Mouse (Mus musculus): ENCODE results near the gene Pigt. TPM values are rescaled to one million over a fixed set of nuclear protein-coding genes. Genes with fewer than 3 reads are reported as not detected.
A peak's percentile ranks its signal among the peaks of the same experiment; 100 is the strongest.

The Pigt gene
- 24.9 and 32.7 TPM in 2 replicates for polyA plus RNA-seq (2016; fragmentation: Nextera tagmentation; extraction: Ambion mirVana)

GRCm38 (mm10) chr2:164496847-164497690, at the start of gene Pigt:
Pigt (plus strand) TSS chr2:164497520.
- Histone ChIP-seq H3K27ac (0 out of 2 replicates have a peak within 1 kb of the TSS, but pooled peaks have one; percentile 62), H3K27me3 (no peaks in the 10 kb centered on the region)
- WGBS: 5% methylated on average over 43 of the region's 43 CpGs

GRCm38 (mm10) chr2:164448140-164448539, 49.2 kb upstream of the Pigt start:
- Histone ChIP-seq H3K4me2 (no peak overlapping the region), H3K9me3 (no peaks in the 10 kb centered on the region), H3K9ac (replicated peaks) (no peak overlapping the region), H3K27me3 (peaks cover 3% of the 10 kb centered on the region; the same call in 1 of the 2 replicates), H3K27ac (no peak overlapping the region), H3K36me3 (no peaks in the 10 kb centered on the region), H3K4me1 (replicated peaks) (peaks cover 27% of the 10 kb centered on the region), H3K4me3 (replicated peaks) (no peak overlapping the region)
- 86% methylated on average over 1 of the region's 1 CpGs for WGBS
- ATAC-seq (ENCODE audit: insufficient number of reproducible peaks, insufficient read depth, low FRiP score, low TSS enrichment, low read depth): no peak

More at GRCm38 (mm10) chr2:164496847-164497690, at the start of gene Pigt:
- peak; percentile 88 for ATAC-seq (ENCODE audit: insufficient number of reproducible peaks, insufficient read depth, low FRiP score, low TSS enrichment, low read depth)
- Histone ChIP-seq H3K4me3 (replicated peaks) (peak within 1 kb of the TSS; percentile 85), H3K9me3 (no peaks in the 10 kb centered on the region), H3K36me3 (peaks cover 28% of the 10 kb centered on the region), H3K9ac (replicated peaks) (peak within 1 kb of the TSS; percentile 67), H3K4me2 (peak within 1 kb of the TSS; percentile 98), H3K4me1 (replicated peaks) (peaks cover 9% of the 10 kb centered on the region)

GRCm38 (mm10) chr2:164448921-164449320, 48.4 kb upstream of the Pigt start:
- Histone ChIP-seq H3K4me3 (replicated peaks) (no peak overlapping the region), H3K9ac (replicated peaks) (no peak overlapping the region), H3K27ac (no peak overlapping the region), H3K4me1 (replicated peaks) (peaks cover 21% of the 10 kb centered on the region), H3K9me3 (no peaks in the 10 kb centered on the region), H3K4me2 (no peak overlapping the region), H3K27me3 (peaks cover 1% of the 10 kb centered on the region; the same call in 1 of the 2 replicates), H3K36me3 (no peaks in the 10 kb centered on the region)
- 74% methylated on average over 5 of the region's 5 CpGs for WGBS
- ATAC-seq (ENCODE audit: insufficient number of reproducible peaks, insufficient read depth, low FRiP score, low TSS enrichment, low read depth): no peak

GRCm38 (mm10) chr2:164449341-164450042, 47.8 kb upstream of the Pigt start:
- Histone ChIP-seq H3K9ac (replicated peaks) (no peak overlapping the region), H3K4me3 (replicated peaks) (no peak overlapping the region), H3K27me3 (no peaks in the 10 kb centered on the region), H3K36me3 (no peaks in the 10 kb centered on the region), H3K4me1 (replicated peaks) (peaks cover 21% of the 10 kb centered on the region), H3K4me2 (no peak overlapping the region), H3K27ac (no peak overlapping the region), H3K9me3 (no peaks in the 10 kb centered on the region)
- no peak for ATAC-seq (ENCODE audit: insufficient number of reproducible peaks, insufficient read depth, low FRiP score, low TSS enrichment, low read depth)
- WGBS: 80% methylated on average over 14 of the region's 14 CpGs

- H3K27me3 ChIP-seq: no peaks in the 10 kb centered on the region
- H3K27ac ChIP-seq: peak overlapping the region; percentile 69
- H3K36me3 ChIP-seq: no peaks in the 10 kb centered on the region
- H3K9ac ChIP-seq (replicated peaks): no peak overlapping the region; the same call in 1 of the 2 replicates
- H3K4me2 ChIP-seq: peak overlapping the region; percentile 23
- H3K4me3 ChIP-seq (replicated peaks): no peak overlapping the region
- no peaks in the 10 kb centered on the region for H3K9me3 ChIP-seq
- 15% methylated on average over 12 of the region's 13 CpGs for WGBS
- peak; percentile 56; the same call in 1 of the 2 replicates for ATAC-seq (ENCODE audit: insufficient number of reproducible peaks, insufficient read depth, low FRiP score, low TSS enrichment, low read depth)
- peaks cover 30% of the 10 kb centered on the region for H3K4me1 ChIP-seq (replicated peaks)
Measured at GRCm38 (mm10) chr2:164452000-164452676, 45.2 kb upstream of the Pigt start.

GRCm38 (mm10) chr2:164453047-164453757, 44.1 kb upstream of the Pigt start:
- no peak overlapping the region for H3K4me3 ChIP-seq (replicated peaks)
- H3K4me2 ChIP-seq: no peak overlapping the region
- no peaks in the 10 kb centered on the region for H3K9me3 ChIP-seq
- WGBS: 78% methylated on average over 14 of the region's 14 CpGs
- H3K36me3 ChIP-seq: no peaks in the 10 kb centered on the region
- H3K27me3 ChIP-seq: no peaks in the 10 kb centered on the region
- H3K9ac ChIP-seq (replicated peaks): no peak overlapping the region
- peaks cover 31% of the 10 kb centered on the region for H3K4me1 ChIP-seq (replicated peaks)
- no peak overlapping the region for H3K27ac ChIP-seq
- ATAC-seq (ENCODE audit: insufficient number of reproducible peaks, insufficient read depth, low FRiP score, low TSS enrichment, low read depth): no peak

GRCm38 (mm10) chr2:164453887-164454500, 43.3 kb upstream of the Pigt start:
- Histone ChIP-seq H3K4me1 (replicated peaks) (peaks cover 31% of the 10 kb centered on the region), H3K4me3 (replicated peaks) (no peak overlapping the region), H3K9me3 (no peaks in the 10 kb centered on the region), H3K36me3 (no peaks in the 10 kb centered on the region), H3K9ac (replicated peaks) (no peak overlapping the region), H3K27ac (no peak overlapping the region), H3K4me2 (no peak overlapping the region), H3K27me3 (no peaks in the 10 kb centered on the region)
- WGBS: 67% methylated on average over 7 of the region's 7 CpGs
- no peak for ATAC-seq (ENCODE audit: insufficient number of reproducible peaks, insufficient read depth, low FRiP score, low TSS enrichment, low read depth)

- no peak for ATAC-seq (ENCODE audit: insufficient number of reproducible peaks, insufficient read depth, low FRiP score, low TSS enrichment, low read depth)
- 78% methylated on average over 10 of the region's 10 CpGs for WGBS
- no peaks in the 10 kb centered on the region for H3K9me3 ChIP-seq
- no peak overlapping the region for H3K27ac ChIP-seq
- H3K4me2 ChIP-seq: no peak overlapping the region
- H3K4me1 ChIP-seq (replicated peaks): peaks cover 31% of the 10 kb centered on the region
- no peak overlapping the region for H3K9ac ChIP-seq (replicated peaks)
- H3K36me3 ChIP-seq: no peaks in the 10 kb centered on the region
- no peak overlapping the region for H3K4me3 ChIP-seq (replicated peaks)
- H3K27me3 ChIP-seq: no peaks in the 10 kb centered on the region
Measured at GRCm38 (mm10) chr2:164454846-164455245, 42.5 kb upstream of the Pigt start.

GRCm38 (mm10) chr2:164455421-164456190, 41.7 kb upstream of the Pigt start:
- WGBS: 79% methylated on average over 6 of the region's 6 CpGs
- Histone ChIP-seq H3K27ac (no peak overlapping the region), H3K9ac (replicated peaks) (no peak overlapping the region), H3K4me1 (replicated peaks) (peaks cover 31% of the 10 kb centered on the region), H3K9me3 (no peaks in the 10 kb centered on the region), H3K36me3 (no peaks in the 10 kb centered on the region), H3K27me3 (no peaks in the 10 kb centered on the region), H3K4me2 (no peak overlapping the region), H3K4me3 (replicated peaks) (no peak overlapping the region)
- ATAC-seq (ENCODE audit: insufficient number of reproducible peaks, insufficient read depth, low FRiP score, low TSS enrichment, low read depth): no peak

- no peaks in the 10 kb centered on the region for H3K27me3 ChIP-seq
- peak overlapping the region; percentile 41; the same call in 1 of the 2 replicates for H3K4me2 ChIP-seq
- no peaks in the 10 kb centered on the region for H3K9me3 ChIP-seq
- 83% methylated on average over 1 of the region's 1 CpGs for WGBS
- H3K4me3 ChIP-seq (replicated peaks): no peak overlapping the region
- 0 out of 2 replicates have a peak overlapping the region, but pooled peaks have one; percentile 19 for H3K27ac ChIP-seq
- no peaks in the 10 kb centered on the region for H3K36me3 ChIP-seq
- no peak for ATAC-seq (ENCODE audit: insufficient number of reproducible peaks, insufficient read depth, low FRiP score, low TSS enrichment, low read depth)
- peaks cover 28% of the 10 kb centered on the region for H3K4me1 ChIP-seq (replicated peaks)
- H3K9ac ChIP-seq (replicated peaks): no peak overlapping the region
Measured at GRCm38 (mm10) chr2:164456413-164456812, 40.9 kb upstream of the Pigt start.
